Mouse (Mus musculus) 3T3-L1 (cell line): ENCODE results near the gene Emp1.

Experiments used
- DNase-seq: peaks from one replicate; pipeline ENCODE4 v3.0.0-alpha.2; 2015; ENCODE audit warnings: low read depth, low spot score

Gene Emp1

DNA sequence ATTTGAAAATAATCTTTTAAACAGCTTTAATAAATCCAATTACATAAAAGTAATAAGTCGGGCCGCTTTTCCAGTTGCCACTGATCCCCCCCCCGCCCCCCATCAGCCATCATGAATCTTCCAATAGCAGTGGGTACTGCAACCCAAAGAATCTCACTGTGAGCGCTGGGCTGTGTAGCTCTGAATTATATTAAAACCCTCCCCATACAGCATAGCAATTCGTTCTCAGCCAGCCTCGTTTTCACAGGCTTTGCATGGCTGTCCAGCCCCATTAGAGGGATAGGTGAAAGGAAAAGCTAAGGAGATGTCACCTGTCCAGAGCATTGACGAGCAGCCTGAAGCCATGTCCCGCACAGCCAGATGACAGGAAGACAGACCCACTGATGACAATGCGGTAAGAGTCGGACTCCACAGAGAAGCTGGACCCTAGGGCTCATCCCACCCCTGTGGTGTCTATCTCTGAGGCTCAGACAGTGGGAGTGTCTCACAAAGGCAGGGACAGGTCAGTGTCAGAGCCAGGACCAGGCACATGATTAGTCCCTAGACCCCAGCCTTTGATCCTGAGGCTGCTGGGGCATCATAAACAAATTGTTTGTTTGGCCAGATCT lies 49.5 kb downstream of the Emp1 start:
- no peak for DNase-seq

DNA sequence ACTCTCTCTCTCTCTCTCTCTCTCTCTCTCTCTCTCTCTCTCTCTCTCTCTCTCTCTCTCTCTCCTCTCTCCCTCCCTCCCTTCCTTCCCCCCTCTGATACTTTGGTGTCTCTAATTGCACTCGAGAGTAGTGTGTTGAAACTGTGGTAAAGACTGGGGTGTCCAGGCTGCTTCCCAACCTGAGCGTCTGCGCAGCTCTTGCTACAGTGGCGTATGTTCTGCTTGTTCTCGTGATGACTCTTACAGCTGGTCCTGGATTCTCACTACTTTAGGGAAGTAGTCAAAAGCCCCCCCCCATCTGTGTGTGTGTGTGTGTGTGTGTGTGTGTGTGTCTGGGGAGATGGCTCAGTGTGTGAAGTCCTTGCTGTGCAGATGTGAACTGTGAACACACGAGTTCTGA lies 50.3 kb downstream of the Emp1 start:
- no peak for DNase-seq

DNA sequence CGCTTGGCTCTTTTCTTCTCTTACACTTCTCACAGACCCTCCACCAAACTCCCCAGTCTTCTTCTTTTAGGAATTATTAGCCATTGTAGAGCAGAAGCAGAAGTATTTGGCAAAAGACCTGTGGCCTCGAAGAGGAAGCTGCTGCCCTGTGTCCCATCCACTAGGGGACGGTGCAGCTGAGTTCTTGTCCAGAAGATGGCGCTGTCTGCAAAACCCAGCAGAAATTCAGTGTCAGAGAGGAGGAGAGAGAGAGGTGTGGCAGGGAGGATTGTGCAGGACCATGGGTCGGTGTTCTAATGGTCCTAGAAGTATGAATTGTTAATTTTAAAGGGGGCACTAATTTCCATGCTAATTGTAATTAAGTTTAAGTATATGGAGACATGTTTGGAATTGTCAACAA lies 55.1 kb downstream of the Emp1 start:
- peak; percentile 55 for DNase-seq

DNA sequence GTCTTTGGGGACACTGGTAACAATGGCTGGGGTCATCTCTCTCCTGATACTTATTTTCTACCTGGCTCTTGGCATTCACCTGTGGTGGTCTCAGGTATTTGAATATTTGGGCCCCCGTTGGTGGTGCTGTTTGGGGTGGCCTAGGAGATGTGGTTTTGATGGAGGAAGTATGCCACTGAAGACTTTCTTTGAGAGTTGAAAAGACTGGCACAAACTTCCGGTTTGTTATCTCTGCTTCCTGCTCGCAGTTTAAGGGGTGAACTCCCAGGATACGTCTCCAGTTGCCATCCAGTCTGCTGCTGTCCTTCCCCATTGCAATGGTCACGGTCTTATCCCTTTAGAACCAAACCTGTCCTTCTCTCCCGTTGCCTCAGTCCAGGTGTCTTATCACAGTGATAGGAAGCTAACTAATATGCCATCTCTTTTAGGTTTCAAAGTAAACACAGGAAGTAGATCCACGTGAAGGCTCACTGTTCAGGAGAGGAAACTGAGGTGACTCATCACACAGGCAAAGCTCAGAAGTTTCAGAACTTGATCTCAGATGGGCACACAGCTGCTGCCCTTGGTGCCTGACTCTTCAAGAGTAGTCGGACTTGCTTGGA lies 56.0 kb downstream of the Emp1 start:
- DNase-seq, result peak; percentile 33

DNA sequence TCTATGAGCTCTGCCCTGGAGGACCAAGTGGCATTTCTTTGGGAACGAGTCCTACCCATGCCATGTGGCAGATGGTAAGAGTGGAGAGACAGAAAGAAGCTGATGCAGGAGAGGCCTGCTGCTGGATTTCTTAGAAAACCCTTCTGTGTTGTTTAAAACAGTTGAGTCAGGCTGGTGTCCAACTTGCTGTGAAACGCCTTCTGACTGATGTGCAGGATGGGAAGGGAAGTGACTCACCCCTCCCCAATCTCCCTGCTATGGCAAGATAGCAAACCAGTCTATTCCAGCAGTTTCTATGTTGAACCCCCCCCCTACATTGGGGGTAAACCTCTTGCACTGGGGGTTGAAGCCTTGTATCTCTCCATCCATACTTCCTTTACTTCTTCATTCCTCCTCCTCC lies 65.9 kb downstream of the Emp1 start:
- DNase-seq, result peak; percentile 54

DNA sequence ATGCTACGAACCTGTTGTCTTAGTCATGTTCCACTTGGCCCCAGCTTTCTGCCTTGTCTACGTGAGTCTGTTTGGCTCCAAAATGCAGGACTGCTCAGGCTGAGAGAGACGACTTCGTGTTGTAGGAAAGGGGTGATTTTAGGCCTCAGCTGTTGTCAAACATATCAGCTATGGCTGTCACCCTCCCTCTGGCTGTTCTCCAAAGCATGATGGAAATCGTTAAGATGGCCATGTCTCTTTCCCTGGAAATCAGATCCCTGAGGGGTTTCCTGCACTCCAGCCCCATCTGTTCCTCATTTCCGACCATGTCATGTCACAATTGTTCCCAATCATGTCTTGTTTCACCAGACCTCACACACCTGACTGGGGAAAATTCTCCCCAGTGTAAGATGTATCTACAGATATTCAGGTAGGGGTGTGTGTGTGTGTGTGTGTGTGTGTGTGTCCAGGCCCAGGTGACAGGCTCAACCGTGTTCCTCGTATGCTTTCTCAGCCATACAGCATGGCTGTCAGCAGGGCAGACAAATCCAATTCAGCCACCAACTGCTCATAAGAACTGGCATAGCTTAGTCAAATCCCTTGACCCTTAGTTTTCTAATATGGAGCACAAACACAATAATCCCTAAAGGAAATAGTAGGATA lies 67.0 kb downstream of the Emp1 start:
- no peak for DNase-seq

DNA sequence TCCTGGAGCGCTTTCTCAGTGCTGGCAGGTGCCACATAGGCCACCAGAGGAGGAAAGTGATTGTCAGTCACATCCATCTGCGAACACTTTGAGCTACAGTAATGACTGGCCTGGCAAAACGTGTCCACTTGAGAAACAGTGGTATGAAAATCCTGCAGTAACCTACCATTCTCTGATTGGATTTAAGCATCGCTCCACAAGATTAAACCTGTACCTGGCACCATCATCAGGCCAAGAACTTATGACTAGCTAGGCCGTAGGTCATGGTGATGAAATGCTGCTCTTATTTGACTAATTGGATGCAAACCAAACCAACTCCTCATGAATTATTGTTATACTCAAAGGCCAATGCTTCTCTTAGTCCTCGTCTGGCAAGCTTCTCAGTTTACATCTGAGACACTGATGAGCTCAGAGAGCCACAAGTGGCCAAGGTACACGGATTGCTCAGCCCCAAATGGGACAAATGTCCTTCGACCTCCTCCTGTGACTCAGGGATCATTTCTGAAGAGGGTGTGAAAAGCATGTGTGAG lies 68.2 kb downstream of the Emp1 start:
- DNase-seq, result no peak
